Comparison of ENCODE assay signal across 17 mouse cellular contexts in the genomic region with DNA sequence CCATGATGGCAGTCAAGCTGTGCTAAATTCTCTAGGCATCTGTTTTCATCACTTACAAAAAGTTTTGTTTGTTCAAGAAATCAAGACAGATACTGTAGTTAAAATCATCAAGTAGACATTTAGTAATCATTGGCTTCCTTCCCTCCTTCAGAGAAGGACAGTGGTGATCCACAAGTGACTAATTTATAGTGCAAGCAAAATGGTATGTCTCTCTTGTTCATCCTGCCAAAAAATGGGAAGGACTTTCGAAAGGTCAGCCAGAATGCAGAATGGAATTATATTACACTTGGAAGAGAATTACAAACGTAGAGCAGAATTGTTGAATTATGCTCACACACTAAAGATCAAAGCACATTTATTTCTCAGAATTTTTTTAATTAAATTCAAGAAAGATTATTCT.
A peak's percentile ranks its signal among the peaks of the same experiment; 100 is the strongest.
DNase-seq lines count a peak whose midpoint lies in the region; ATAC-seq and TF ChIP-seq lines count a peak whose summit lies in the region.
"Had no signal": no experiment of that assay in that cellular context is flagged by ENCODE, and none has a peak within 500 bp of the region (broad histone marks: within the 10 kb centered on the region; RNA-seq: fewer than 3 reads in every experiment).

No protein-coding gene starts in this region.

- WGBS in lung, embryonic 14.5 days = 38% methylated on average over 2 of the region's 2 CpGs

- H3K9ac ChIP-seq in lung, embryonic 14.5 days = no peak overlapping the region
- H3K9ac ChIP-seq: embryonic facial prominence, embryonic 12.5 days; forebrain, embryonic 12.5 days; heart, embryonic 13.5 days; hindbrain, embryonic 13.5 days had no signal

- no peak overlapping the region for H3K4me3 ChIP-seq in lung, embryonic 14.5 days (ENCODE audit: low read depth, low read length)
- H3K4me3 ChIP-seq: embryonic facial prominence, embryonic 12.5 days; forebrain, embryonic 12.5 days; gastrocnemius, adult 2 months; heart, embryonic 13.5 days; hindbrain, embryonic 13.5 days had no signal

- TF ChIP-seq CTCF in lung, embryonic 14.5 days (IDR thresholded peaks at IDR 0.05; ENCODE audit: low read depth) = no peak

- H3K4me1 ChIP-seq in lung, embryonic 14.5 days (ENCODE audit: insufficient read depth) = no peaks in the 10 kb centered on the region
- H3K4me1 ChIP-seq: embryonic facial prominence, embryonic 12.5 days; forebrain, embryonic 12.5 days; heart, embryonic 13.5 days; hindbrain, embryonic 13.5 days had no signal

- H3K9me3 ChIP-seq in lung, embryonic 14.5 days (ENCODE audit: low read depth, low read length) = no peaks in the 10 kb centered on the region
- H3K9me3 ChIP-seq: embryonic facial prominence, embryonic 12.5 days; forebrain, embryonic 12.5 days; heart, embryonic 13.5 days; hindbrain, embryonic 13.5 days had no signal

- DNase-seq in gastrocnemius, adult 18-20 months (ENCODE audit: low spot score) = peak; percentile 3
- no peak for DNase-seq in gastrocnemius, postnatal 4 days (ENCODE audit: low spot score in 2 of 2)
- peak; percentile 76 for DNase-seq in lung, embryonic 14.5 days
- DNase-seq in lung, postnatal 4 days = no peak
- peak; percentile 51 for DNase-seq in Muller cell, postnatal 12 days (ENCODE audit: inconsistent ontology term)
- DNase-seq in skeletal muscle tissue, adult 2 months (ENCODE audit: low read depth, low spot score) = peak; percentile 39
- DNase-seq: cerebellum, adult 2 months; cerebellum, postnatal 10 days; embryo, embryonic 11 days; heart, adult 11 months had no signal

- peak; percentile 63; the same call in 1 of the 2 replicates for ATAC-seq in lung, embryonic 14.5 days (ENCODE audit: insufficient read depth)
- ATAC-seq: forebrain, embryonic 16.5 days; hindbrain, postnatal 0 days had no signal

- H3K36me3 ChIP-seq in lung, embryonic 14.5 days (ENCODE audit: insufficient read depth) = no peaks in the 10 kb centered on the region
- H3K36me3 ChIP-seq: embryonic facial prominence, embryonic 12.5 days; forebrain, embryonic 12.5 days; heart, embryonic 13.5 days; hindbrain, embryonic 13.5 days had no signal

- no peak overlapping the region for H3K27ac ChIP-seq in lung, embryonic 14.5 days (ENCODE audit: low read depth)
- H3K27ac ChIP-seq: embryonic facial prominence, embryonic 12.5 days; forebrain, embryonic 12.5 days; gastrocnemius, adult 2 months; heart, embryonic 13.5 days; hindbrain, embryonic 13.5 days; hindbrain, postnatal 0 days had no signal

- H3K4me2 ChIP-seq in lung, embryonic 14.5 days = no peak overlapping the region
- H3K4me2 ChIP-seq: embryonic facial prominence, embryonic 12.5 days; forebrain, embryonic 12.5 days; heart, embryonic 13.5 days; hindbrain, embryonic 13.5 days had no signal

- no peaks in the 10 kb centered on the region for H3K27me3 ChIP-seq in lung, embryonic 14.5 days (ENCODE audit: insufficient read depth, low read length)
- H3K27me3 ChIP-seq: embryonic facial prominence, embryonic 12.5 days; forebrain, embryonic 12.5 days; heart, embryonic 13.5 days; hindbrain, embryonic 13.5 days had no signal

Comparison
In these comparisons a context has a peak if more than half of its experiments do, and no peak if none do; other contexts are left out.
1. DNase-seq: peak in gastrocnemius, adult 18-20 months (single experiment), lung, embryonic 14.5 days (single experiment), Muller cell, postnatal 12 days (single experiment) and skeletal muscle tissue, adult 2 months (single experiment); none in gastrocnemius, postnatal 4 days (0 of 2) and lung, postnatal 4 days (0 of 2).